Mouse (Mus musculus): ENCODE measurements around the gene Xirp1. TPM values are rescaled to one million over a fixed set of nuclear protein-coding genes. Genes with fewer than 3 reads are reported as not detected.

Gene Xirp1
- total and polyA plus RNA-seq, 3 experiments = not detected

- no peak overlapping the region for H3K4me3 ChIP-seq (ENCODE audit: control insufficient read depth in 1 of 2, insufficient read depth in 1 of 2, low read depth in 2 of 2, low read length in 2 of 2)
- peak; percentile 33 for DNase-seq (ENCODE audit: low read depth, low spot score)
- peaks cover 6 to 12% of the 10 kb centered on the region in 2 experiments for H3K36me3 ChIP-seq (ENCODE audit: control insufficient read depth in 1 of 2, insufficient read depth in 2 of 2, low read length in 2 of 2)
- H3K9me3 ChIP-seq (replicated peaks; ENCODE audit: insufficient read depth, low read length) = no peaks in the 10 kb centered on the region
- no peak overlapping the region for H3K9ac ChIP-seq (ENCODE audit: control insufficient read depth, low read depth, low read length, poor library complexity, severe bottlenecking)
- TF ChIP-seq CTCF (IDR thresholded peaks at IDR 0.05 in 2 of 3, conservative IDR thresholded peaks at IDR 0.05 in 1 of 3; ENCODE audit: control insufficient read depth in 1 of 3, insufficient read depth in 1 of 3, low read depth in 2 of 3, low read length in 3 of 3, poor library complexity in 1 of 3, severe bottlenecking in 1 of 3) = peak; percentile 61 to 77 (median 72)
- TF ChIP-seq RCOR1 (IDR thresholded peaks at IDR 0.05; ENCODE audit: low read depth, low read length) = no peak
- H3K4me1 ChIP-seq (ENCODE audit: control insufficient read depth in 1 of 2, insufficient read depth in 2 of 2, low read length in 2 of 2) = peaks cover 7 to 12% of the 10 kb centered on the region in 2 experiments
- H3K27ac ChIP-seq (ENCODE audit: control insufficient read depth, low read depth, low read length) = no peak overlapping the region
- no peaks in the 10 kb centered on the region for H3K27me3 ChIP-seq (ENCODE audit: control insufficient read depth in 1 of 2, insufficient read depth in 2 of 2, low read length in 2 of 2)
- H3K79me2 ChIP-seq (ENCODE audit: control insufficient read depth, insufficient read depth, low read length, poor library complexity) = no peaks in the 10 kb centered on the region
Measured at GRCm38 (mm10) chr9:119973869-119974520, 49.4 kb downstream of the Xirp1 start.

- H3K9me3 ChIP-seq (replicated peaks; ENCODE audit: insufficient read depth, low read length) = no peaks in the 10 kb centered on the region
- DNase-seq (ENCODE audit: low read depth, low spot score) = no peak
- H3K4me3 ChIP-seq (ENCODE audit: control insufficient read depth in 1 of 2, insufficient read depth in 1 of 2, low read depth in 2 of 2, low read length in 2 of 2) = no peak overlapping the region
- H3K4me1 ChIP-seq (ENCODE audit: control insufficient read depth in 1 of 2, insufficient read depth in 2 of 2, low read length in 2 of 2) = peaks cover 7 to 12% of the 10 kb centered on the region in 2 experiments
- no peaks in the 10 kb centered on the region for H3K27me3 ChIP-seq (ENCODE audit: control insufficient read depth in 1 of 2, insufficient read depth in 2 of 2, low read length in 2 of 2)
- no peak overlapping the region for H3K9ac ChIP-seq (ENCODE audit: control insufficient read depth, low read depth, low read length, poor library complexity, severe bottlenecking)
- H3K27ac ChIP-seq (ENCODE audit: control insufficient read depth, low read depth, low read length) = no peak overlapping the region
- peaks cover 6 to 12% of the 10 kb centered on the region in 2 experiments for H3K36me3 ChIP-seq (ENCODE audit: control insufficient read depth in 1 of 2, insufficient read depth in 2 of 2, low read length in 2 of 2)
- TF ChIP-seq MAZ (IDR thresholded peaks at IDR 0.05; ENCODE audit: low read depth, low read length) = no peak
- TF ChIP-seq POLR2A (IDR thresholded peaks at IDR 0.05; ENCODE audit: control insufficient read depth in 1 of 2, insufficient read depth in 1 of 2, low read depth in 1 of 2, low read length in 2 of 2, poor library complexity in 1 of 2) = no peak
- no peak for TF ChIP-seq ELF1 (IDR thresholded peaks at IDR 0.05; ENCODE audit: low read depth, low read length)
- no peak for TF ChIP-seq TBP (IDR thresholded peaks at IDR 0.05; ENCODE audit: low read depth, low read length)
- TF ChIP-seq MAFK (IDR thresholded peaks at IDR 0.05; ENCODE audit: borderline replicate concordance, low read depth, low read length) = no peak
- no peak for TF ChIP-seq GABPA (IDR thresholded peaks at IDR 0.05; ENCODE audit: low read depth, low read length)
- no peak for TF ChIP-seq JUND (IDR thresholded peaks at IDR 0.05; ENCODE audit: low read depth, low read length)
- no peak for TF ChIP-seq NELFE (IDR thresholded peaks at IDR 0.05; ENCODE audit: low read depth, low read length)
- no peak for TF ChIP-seq RAD21 (IDR thresholded peaks at IDR 0.05; ENCODE audit: low read depth, low read length)
- no peak for TF ChIP-seq MAX (IDR thresholded peaks at IDR 0.05; ENCODE audit: low read length)
- no peak for TF ChIP-seq CTCF (IDR thresholded peaks at IDR 0.05 in 2 of 3, conservative IDR thresholded peaks at IDR 0.05 in 1 of 3; ENCODE audit: control insufficient read depth in 1 of 3, insufficient read depth in 1 of 3, low read depth in 2 of 3, low read length in 3 of 3, poor library complexity in 1 of 3, severe bottlenecking in 1 of 3)
- TF ChIP-seq RCOR1 (IDR thresholded peaks at IDR 0.05; ENCODE audit: low read depth, low read length) = no peak
- H3K79me2 ChIP-seq (ENCODE audit: control insufficient read depth, insufficient read depth, low read length, poor library complexity) = no peaks in the 10 kb centered on the region
Measured at GRCm38 (mm10) chr9:119973281-119973680, 50.1 kb downstream of the Xirp1 start.

- Histone ChIP-seq H3K27me3 (ENCODE audit: control insufficient read depth in 1 of 2, insufficient read depth in 2 of 2, low read length in 2 of 2) (no peaks in the 10 kb centered on the region), H3K79me2 (ENCODE audit: control insufficient read depth, insufficient read depth, low read length, poor library complexity) (no peaks in the 10 kb centered on the region), H3K9me3 (replicated peaks; ENCODE audit: insufficient read depth, low read length) (no peaks in the 10 kb centered on the region), H3K9ac (ENCODE audit: control insufficient read depth, low read depth, low read length, poor library complexity, severe bottlenecking) (no peak overlapping the region), H3K36me3 (ENCODE audit: control insufficient read depth in 1 of 2, insufficient read depth in 2 of 2, low read length in 2 of 2) (peaks cover 6 to 12% of the 10 kb centered on the region in 2 experiments), H3K4me1 (ENCODE audit: control insufficient read depth in 1 of 2, insufficient read depth in 2 of 2, low read length in 2 of 2) (peaks cover 7 to 10% of the 10 kb centered on the region in 2 experiments), H3K4me3 (ENCODE audit: control insufficient read depth in 1 of 2, insufficient read depth in 1 of 2, low read depth in 2 of 2, low read length in 2 of 2) (no peak overlapping the region), H3K27ac (ENCODE audit: control insufficient read depth, low read depth, low read length) (no peak overlapping the region)
- DNase-seq (ENCODE audit: low read depth, low spot score) = no peak
- no peak for TF ChIP-seq CTCF (IDR thresholded peaks at IDR 0.05 in 2 of 3, conservative IDR thresholded peaks at IDR 0.05 in 1 of 3; ENCODE audit: control insufficient read depth in 1 of 3, insufficient read depth in 1 of 3, low read depth in 2 of 3, low read length in 3 of 3, poor library complexity in 1 of 3, severe bottlenecking in 1 of 3)
- TF ChIP-seq MXI1 (IDR thresholded peaks at IDR 0.05; ENCODE audit: low read depth, low read length) = no peak
- TF ChIP-seq NRF1 (IDR thresholded peaks at IDR 0.05; ENCODE audit: insufficient read depth, low read depth, low read length, poor library complexity, severe bottlenecking) = no peak
- TF ChIP-seq MYB (IDR thresholded peaks at IDR 0.05; ENCODE audit: low read depth, low read length) = no peak
- TF ChIP-seq GABPA (IDR thresholded peaks at IDR 0.05; ENCODE audit: low read depth, low read length) = no peak
- TF ChIP-seq POLR2AphosphoS5 (IDR thresholded peaks at IDR 0.05; ENCODE audit: borderline replicate concordance, low read depth, low read length) = no peak
- TF ChIP-seq JUND (IDR thresholded peaks at IDR 0.05; ENCODE audit: low read depth, low read length) = no peak
- no peak for TF ChIP-seq MEF2A (IDR thresholded peaks at IDR 0.05; ENCODE audit: extremely low read depth, insufficient replicate concordance, low read depth, low read length, poor library complexity, severe bottlenecking)
- no peak for TF ChIP-seq TBP (IDR thresholded peaks at IDR 0.05; ENCODE audit: low read depth, low read length)
Measured at GRCm38 (mm10) chr9:119972582-119972981, 50.8 kb downstream of the Xirp1 start.
